Mouse (Mus musculus): ENCODE results near the gene Dbndd2. TPM values are rescaled to one million over a fixed set of nuclear protein-coding genes. Genes with fewer than 3 reads are reported as not detected.

Gene Dbndd2
- total RNA-seq (2023), result 5.1 TPM

GRCm38 (mm10) chr2:164485681-164486257 is at the start of gene Dbndd2:
Dbndd2 (plus strand) TSS chr2:164486106.

DNA sequence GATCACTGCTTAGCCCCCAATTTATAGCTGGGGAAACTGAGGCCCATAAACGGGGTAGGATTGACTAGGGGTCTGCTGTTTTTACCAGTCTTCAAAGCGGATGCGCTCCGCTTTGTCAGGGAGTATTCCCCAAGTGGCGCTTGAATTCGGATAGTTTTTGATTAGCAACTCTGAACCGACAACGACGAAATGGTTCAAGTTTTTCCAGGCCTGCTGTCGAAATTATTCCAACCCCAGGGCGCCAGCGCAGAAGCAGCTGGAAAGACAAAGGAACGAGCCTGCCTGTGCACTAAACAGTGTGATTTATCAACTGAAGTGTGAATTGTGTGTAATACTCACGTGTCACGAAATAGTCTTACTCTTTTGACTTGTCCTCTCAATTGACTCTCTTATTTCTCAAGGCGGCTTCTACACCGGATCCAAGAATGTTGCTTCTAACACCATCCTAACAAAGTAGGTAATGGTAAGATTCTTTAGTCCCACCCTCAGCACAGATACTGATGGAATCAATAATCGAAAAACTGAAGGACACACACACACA is 42.4 kb upstream of the Dbndd2 start, which contains the start of gene Sdc4:
Sdc4 (minus strand) TSS at position 428 of the 541 bp plus-strand sequence.

GRCm38 (mm10) chr2:164456864-164457300 is 29.0 kb upstream of the Dbndd2 start, which contains the start of gene Sys1:
Sys1 (plus strand) TSS chr2:164456964.

GRCm38 (mm10) chr2:164460745-164461551 is 25.0 kb upstream of the Dbndd2 start, which contains the start of gene Gm20458:
Gm20458 (plus strand) TSS chr2:164460967.

GRCm38 (mm10) chr2:164473624-164474023 is 12.3 kb upstream of the Dbndd2 start, which contains the start of gene Trp53tg5:
Trp53tg5 (minus strand) TSS chr2:164473724.

GRCm38 (mm10) chr2:164496847-164497690 is 11.2 kb downstream of the Dbndd2 start, which contains the start of gene Pigt:
Pigt (plus strand) TSS chr2:164497520.

Other genes with a start within 250 kb of the Dbndd2 start
- gene Svs2, start 247.6 kb upstream of the Dbndd2 start, total RNA-seq (2023), result not detected
- not detected for gene Svs3b, start 229.5 kb upstream of the Dbndd2 start, total RNA-seq (2023)
- not detected for gene Svs4, start 207.6 kb upstream of the Dbndd2 start, total RNA-seq (2023)
- gene Svs3a, start 196.8 kb upstream of the Dbndd2 start, total RNA-seq (2023), result not detected
- not detected for gene Svs6, start 169.4 kb upstream of the Dbndd2 start, total RNA-seq (2023)
- gene Svs5, start 153.4 kb upstream of the Dbndd2 start, total RNA-seq (2023), result not detected
- gene Slpi, start 97.0 kb upstream of the Dbndd2 start, total RNA-seq (2023), result 3.9 TPM
- gene Rbpjl, start 83.0 kb upstream of the Dbndd2 start, total RNA-seq (2023), result not detected
- gene Matn4, start 80.9 kb upstream of the Dbndd2 start, total RNA-seq (2023), result not detected
- 11.7 TPM for gene Sdc4, start 42.2 kb upstream of the Dbndd2 start, total RNA-seq (2023)
- gene Sys1, start 29.1 kb upstream of the Dbndd2 start, total RNA-seq (2023), result 44.3 TPM
- 6.3 TPM for gene Gm20458, start 25.1 kb upstream of the Dbndd2 start, total RNA-seq (2023)
- not detected for gene Trp53tg5, start 12.4 kb upstream of the Dbndd2 start, total RNA-seq (2023)
- gene Pigt, start 11.4 kb downstream of the Dbndd2 start, total RNA-seq (2023), result 56.1 TPM
- not detected for gene Wfdc2, start 76.3 kb downstream of the Dbndd2 start, total RNA-seq (2023)
- not detected for gene Spint3, start 87.4 kb downstream of the Dbndd2 start, total RNA-seq (2023)
- gene Wfdc6a, start 99.3 kb downstream of the Dbndd2 start, total RNA-seq (2023), result not detected
- gene Eppin, start 107.5 kb downstream of the Dbndd2 start, total RNA-seq (2023), result not detected
- gene Wfdc6b, start 127.4 kb downstream of the Dbndd2 start, total RNA-seq (2023), result not detected
- not detected for gene Wfdc8, start 127.5 kb downstream of the Dbndd2 start, total RNA-seq (2023)
- gene Wfdc16, start 152.7 kb downstream of the Dbndd2 start, total RNA-seq (2023), result not detected
- not detected for gene Wfdc10, start 169.9 kb downstream of the Dbndd2 start, total RNA-seq (2023)
- gene Wfdc9, start 170.5 kb downstream of the Dbndd2 start, total RNA-seq (2023), result not detected
- gene Wfdc11, start 188.0 kb downstream of the Dbndd2 start, total RNA-seq (2023), result not detected
- not detected for gene Wfdc13, start 199.0 kb downstream of the Dbndd2 start, total RNA-seq (2023)
- not detected for gene Spint4, start 212.4 kb downstream of the Dbndd2 start, total RNA-seq (2023)
- not detected for gene Spint5, start 229.2 kb downstream of the Dbndd2 start, total RNA-seq (2023)